ENCODE assay signal across 30 mouse cellular contexts in genomic region chr6:134431583-134431982, GRCm38 (mm10). TPM values are rescaled to one million over a fixed set of nuclear protein-coding genes. Genes with fewer than 3 reads are reported as not detected.
DNase-seq lines count a peak whose midpoint lies in the region; ATAC-seq and TF ChIP-seq lines count a peak whose summit lies in the region.
"Had no signal": no experiment of that assay in that cellular context is flagged by ENCODE, and none has a peak within 500 bp of the region (broad histone marks: within the 10 kb centered on the region; RNA-seq: fewer than 3 reads in every experiment).

No protein-coding gene starts in this region.

- H3K9ac ChIP-seq in hindbrain, embryonic 13.5 days = no peak overlapping the region
- H3K9ac ChIP-seq in liver, postnatal 0 days (replicated peaks) = no peak overlapping the region
- no peak overlapping the region for H3K9ac ChIP-seq in liver, embryonic 12.5 days
- H3K9ac ChIP-seq: embryonic facial prominence, embryonic 12.5 days; embryonic facial prominence, embryonic 15.5 days; forebrain, embryonic 13.5 days; heart, embryonic 13.5 days; hindbrain, embryonic 14.5 days had no signal

- no peak for TF ChIP-seq EP300 in liver, postnatal 0 days (IDR thresholded peaks at IDR 0.05; ENCODE audit: low read depth)

- DNase-seq in embryo, embryonic 10.5 days (ENCODE audit: low spot score) = peak; percentile 31
- DNase-seq in embryo, embryonic 11 days = no peak
- DNase-seq in hindbrain, embryonic 10.5 days (ENCODE audit: low spot score) = no peak
- DNase-seq in liver, postnatal 0 days = peak; percentile 31
- no peak for DNase-seq in adrenal gland, postnatal 4 days (ENCODE audit: low spot score in 2 of 2)
- DNase-seq: adrenal gland, adult 2 months; adrenal gland, postnatal 14 days; B cell, adult 2 months; cerebellum, adult 18-20 months; cerebellum, adult 9-10 months; cerebellum, postnatal 14 days; gastrocnemius, postnatal 10 days; gastrocnemius, postnatal 36 days; heart, adult 2 months; heart, postnatal 14 days; heart, postnatal 4 days had no signal

- no peak overlapping the region for H3K4me2 ChIP-seq in hindbrain, embryonic 13.5 days
- no peak overlapping the region for H3K4me2 ChIP-seq in liver, postnatal 0 days (ENCODE audit: low read depth, low read length)
- no peak overlapping the region for H3K4me2 ChIP-seq in liver, embryonic 12.5 days
- H3K4me2 ChIP-seq: embryonic facial prominence, embryonic 12.5 days; embryonic facial prominence, embryonic 15.5 days; forebrain, embryonic 13.5 days; heart, embryonic 13.5 days; hindbrain, embryonic 14.5 days had no signal

- H3K27me3 ChIP-seq in hindbrain, embryonic 13.5 days = no peaks in the 10 kb centered on the region
- H3K27me3 ChIP-seq in hindbrain, embryonic 10.5 days (ENCODE audit: insufficient read depth, poor library complexity, severe bottlenecking) = no peaks in the 10 kb centered on the region
- no peaks in the 10 kb centered on the region for H3K27me3 ChIP-seq in liver, postnatal 0 days (ENCODE audit: insufficient read depth, low read length)
- 0 out of 2 replicates have a peak, but pooled peaks cover 3% of the 10 kb centered on the region for H3K27me3 ChIP-seq in liver, embryonic 12.5 days (replicated peaks)
- H3K27me3 ChIP-seq: CH12.LX; embryonic facial prominence, embryonic 12.5 days; embryonic facial prominence, embryonic 15.5 days; forebrain, embryonic 13.5 days; heart, embryonic 13.5 days had no signal

- no peak for TF ChIP-seq CTCF in liver, postnatal 0 days (IDR thresholded peaks at IDR 0.05; ENCODE audit: low read depth)

- no peak overlapping the region for H3K4me3 ChIP-seq in hindbrain, embryonic 13.5 days
- no peak overlapping the region for H3K4me3 ChIP-seq in hindbrain, embryonic 10.5 days
- H3K4me3 ChIP-seq in liver, postnatal 0 days (ENCODE audit: low read depth, low read length) = no peak overlapping the region
- H3K4me3 ChIP-seq in liver, embryonic 12.5 days = no peak overlapping the region
- H3K4me3 ChIP-seq: embryonic facial prominence, embryonic 12.5 days; embryonic facial prominence, embryonic 15.5 days; forebrain, embryonic 13.5 days; heart, adult 2 months; heart, embryonic 10.5 days; heart, embryonic 13.5 days had no signal

- H3K27ac ChIP-seq in hindbrain, embryonic 13.5 days = no peak overlapping the region
- no peak overlapping the region for H3K27ac ChIP-seq in hindbrain, embryonic 10.5 days
- H3K27ac ChIP-seq in liver, postnatal 0 days (ENCODE audit: low read depth) = no peak overlapping the region
- H3K27ac ChIP-seq in liver, embryonic 12.5 days = no peak overlapping the region
- H3K27ac ChIP-seq: embryonic facial prominence, embryonic 12.5 days; embryonic facial prominence, embryonic 15.5 days; forebrain, embryonic 13.5 days; heart, adult 2 months; heart, embryonic 10.5 days; heart, embryonic 13.5 days; hindbrain, embryonic 14.5 days had no signal

- ATAC-seq in hindbrain, embryonic 13.5 days (ENCODE audit: low FRiP score) = 0 out of 2 replicates have a peak, but pooled peaks have one; percentile 21
- ATAC-seq in liver, postnatal 0 days = peak; percentile 86
- ATAC-seq in liver, embryonic 12.5 days = no peak
- ATAC-seq: forebrain, embryonic 13.5 days; forebrain, embryonic 16.5 days; intestine, postnatal 0 days had no signal

- WGBS in hindbrain, embryonic 13.5 days = 26% methylated on average over 4 of the region's 4 CpGs
- 44% methylated on average over 4 of the region's 4 CpGs for WGBS in hindbrain, embryonic 10.5 days
- WGBS in liver, postnatal 0 days (ENCODE audit: insufficient replicate concordance) = 53% methylated on average over 4 of the region's 4 CpGs
- WGBS in liver, embryonic 12.5 days (ENCODE audit: insufficient replicate concordance) = 53% methylated on average over 4 of the region's 4 CpGs

- no peaks in the 10 kb centered on the region for H3K9me3 ChIP-seq in hindbrain, embryonic 13.5 days
- H3K9me3 ChIP-seq in hindbrain, embryonic 10.5 days = no peaks in the 10 kb centered on the region
- H3K9me3 ChIP-seq in liver, postnatal 0 days (ENCODE audit: low read length) = no peaks in the 10 kb centered on the region
- no peaks in the 10 kb centered on the region for H3K9me3 ChIP-seq in liver, embryonic 12.5 days (replicated peaks)
- H3K9me3 ChIP-seq: embryonic facial prominence, embryonic 12.5 days; embryonic facial prominence, embryonic 15.5 days; forebrain, embryonic 13.5 days; heart, embryonic 10.5 days; heart, embryonic 13.5 days had no signal

- H3K36me3 ChIP-seq in hindbrain, embryonic 13.5 days = no peaks in the 10 kb centered on the region
- no peaks in the 10 kb centered on the region for H3K36me3 ChIP-seq in hindbrain, embryonic 10.5 days
- no peaks in the 10 kb centered on the region for H3K36me3 ChIP-seq in liver, postnatal 0 days (replicated peaks; ENCODE audit: insufficient read depth, low read length)
- no peaks in the 10 kb centered on the region for H3K36me3 ChIP-seq in liver, embryonic 12.5 days
- H3K36me3 ChIP-seq: embryonic facial prominence, embryonic 12.5 days; embryonic facial prominence, embryonic 15.5 days; G1E; heart, embryonic 10.5 days; heart, embryonic 13.5 days had no signal

- H3K4me1 ChIP-seq in hindbrain, embryonic 13.5 days (replicated peaks) = no peaks in the 10 kb centered on the region
- peaks cover 14% of the 10 kb centered on the region for H3K4me1 ChIP-seq in hindbrain, embryonic 10.5 days (replicated peaks)
- H3K4me1 ChIP-seq in liver, postnatal 0 days (ENCODE audit: insufficient read depth) = no peaks in the 10 kb centered on the region
- H3K4me1 ChIP-seq in liver, embryonic 12.5 days = no peaks in the 10 kb centered on the region
- H3K4me1 ChIP-seq: forebrain, embryonic 13.5 days had no signal

RNA-seq across cellular contexts. Expression of gene Bcl2l14, which starts 35.5 kb away (rescaled TPM):
- 0.08 TPM in 1 of 2 replicates, not detected in the other for polyA plus RNA-seq in hindbrain, embryonic 13.5 days (2015; fragmentation: Nextera tagmentation; extraction: Ambion mirVana)
- 0.31 and 0.42 TPM in 2 replicates for polyA plus RNA-seq in hindbrain, embryonic 10.5 days (2016; fragmentation: Nextera tagmentation; extraction: Ambion mirVana)
- polyA plus RNA-seq in liver, postnatal 0 days (2015; fragmentation: Nextera tagmentation; extraction: Ambion mirVana) = 0.14 and 0.26 TPM in 2 replicates
- 0.38 and 0.41 TPM in 2 replicates for polyA plus RNA-seq in liver, embryonic 12.5 days (2016; fragmentation: Nextera tagmentation; extraction: Ambion mirVana)
- under 1 TPM in 1 of 2 experiments, not detected in 1; 0.36 TPM for total RNA-seq in adrenal gland, postnatal 4 days (2021)
- total RNA-seq: adrenal gland, adult 2 months; gastrocnemius, adult 18-20 months; gastrocnemius, postnatal 10 days; gastrocnemius, postnatal 36 days; heart, adult 2 months; heart, postnatal 14 days; heart, postnatal 4 days had no signal
- polyA plus RNA-seq: adrenal gland, adult 2 months; brain, embryonic 14.5 days; forebrain, embryonic 13.5 days; forebrain, embryonic 16.5 days; G1E had no signal

Comparison
In these comparisons a context has a peak if more than half of its experiments do, and no peak if none do; other contexts are left out.
1. DNase-seq: peak in embryo, embryonic 10.5 days (single experiment) and liver, postnatal 0 days (single experiment); none in embryo, embryonic 11 days (single experiment), hindbrain, embryonic 10.5 days (single experiment) and adrenal gland, postnatal 4 days (0 of 2).